Mouse (Mus musculus): ENCODE measurements at regions not wholly inside any gene's neighbourhood (a gene's known extent, or its start where the extent isn't known, plus 50 kb on each side); places are given as distances from the start of the nearest gene placed in this dataset.

- Histone ChIP-seq H3K4me1 (replicated peaks) (no peaks in the 10 kb centered on the region), H3K9ac (no peak overlapping the region), H3K4me3 (no peak overlapping the region), H3K4me2 (no peak overlapping the region), H3K27ac (ENCODE audit: poor library complexity, severe bottlenecking) (no peak overlapping the region), H3K36me3 (no peaks in the 10 kb centered on the region), H3K27me3 (replicated peaks) (no peaks in the 10 kb centered on the region), H3K9me3 (replicated peaks) (no peaks in the 10 kb centered on the region)
- WGBS = 69% methylated on average over 5 of the region's 5 CpGs
- no peak for ATAC-seq (ENCODE audit: insufficient number of reproducible peaks, low FRiP score)
Observed at GRCm38 (mm10) chr2:48597793-48598583, 215.9 kb upstream of the Acvr2a start.

DNA sequence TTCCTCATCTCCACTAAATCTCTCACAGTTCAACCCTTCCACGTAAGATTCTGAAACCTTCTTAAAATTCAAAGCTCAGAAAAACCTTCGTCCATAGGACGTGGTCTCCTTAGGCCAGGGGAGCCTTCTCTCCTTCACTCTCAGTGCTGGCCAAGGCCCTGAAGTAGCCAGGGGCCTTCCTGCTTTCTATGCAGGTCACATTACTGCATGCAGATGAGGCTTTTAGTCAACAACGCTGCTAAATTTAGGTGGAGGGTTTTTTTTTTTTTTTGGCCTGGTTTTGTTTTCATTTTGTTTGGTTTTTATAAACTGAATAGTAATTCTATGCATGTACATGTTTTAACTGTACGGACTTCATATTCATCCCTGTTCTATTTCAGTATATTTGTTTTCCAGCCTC is 214.5 kb upstream of the Acvr2a start:
- no peak overlapping the region for H3K27ac ChIP-seq (ENCODE audit: poor library complexity, severe bottlenecking)
- H3K9me3 ChIP-seq (replicated peaks) = no peaks in the 10 kb centered on the region
- 84% methylated on average over 5 of the region's 5 CpGs for WGBS

GRCm38 (mm10) chr2:48601855-48602254 is 212.1 kb upstream of the Acvr2a start:
- Histone ChIP-seq H3K27ac (ENCODE audit: poor library complexity, severe bottlenecking) (no peak overlapping the region), H3K27me3 (replicated peaks) (no peaks in the 10 kb centered on the region), H3K9me3 (replicated peaks) (no peaks in the 10 kb centered on the region), H3K36me3 (no peaks in the 10 kb centered on the region), H3K4me3 (no peak overlapping the region), H3K4me1 (replicated peaks) (no peaks in the 10 kb centered on the region), H3K4me2 (no peak overlapping the region), H3K9ac (no peak overlapping the region)
- 71% methylated on average over 8 of the region's 8 CpGs for WGBS
- no peak for ATAC-seq (ENCODE audit: insufficient number of reproducible peaks, low FRiP score)

More for the DNA sequence above, 214.5 kb upstream of the Acvr2a start:
- ATAC-seq (ENCODE audit: insufficient number of reproducible peaks, low FRiP score) = no peak
- Histone ChIP-seq H3K36me3 (no peaks in the 10 kb centered on the region), H3K9ac (no peak overlapping the region), H3K27me3 (replicated peaks) (no peaks in the 10 kb centered on the region), H3K4me2 (no peak overlapping the region), H3K4me3 (no peak overlapping the region), H3K4me1 (replicated peaks) (no peaks in the 10 kb centered on the region)

- H3K36me3 ChIP-seq = no peaks in the 10 kb centered on the region
- H3K9me3 ChIP-seq (replicated peaks) = no peaks in the 10 kb centered on the region
- no peak overlapping the region for H3K27ac ChIP-seq (ENCODE audit: poor library complexity, severe bottlenecking)
- no peaks in the 10 kb centered on the region for H3K27me3 ChIP-seq (replicated peaks)
- H3K9ac ChIP-seq = no peak overlapping the region
- no peak overlapping the region for H3K4me2 ChIP-seq
- H3K4me3 ChIP-seq = no peak overlapping the region
- 74% methylated on average over 3 of the region's 3 CpGs for WGBS
- H3K4me1 ChIP-seq (replicated peaks) = peaks cover 7% of the 10 kb centered on the region
- no peak for ATAC-seq (ENCODE audit: insufficient number of reproducible peaks, low FRiP score)
Observed at GRCm38 (mm10) chr2:48609466-48609865, 204.4 kb upstream of the Acvr2a start.

- no peak overlapping the region for H3K4me3 ChIP-seq
- H3K4me1 ChIP-seq (replicated peaks) = peaks cover 11% of the 10 kb centered on the region
- no peak overlapping the region for H3K4me2 ChIP-seq
- WGBS = 71% methylated on average over 3 of the region's 3 CpGs
- ATAC-seq (ENCODE audit: insufficient number of reproducible peaks, low FRiP score) = no peak
- no peak overlapping the region for H3K27ac ChIP-seq (ENCODE audit: poor library complexity, severe bottlenecking)
- no peaks in the 10 kb centered on the region for H3K27me3 ChIP-seq (replicated peaks)
- H3K36me3 ChIP-seq = no peaks in the 10 kb centered on the region
- H3K9me3 ChIP-seq (replicated peaks) = no peaks in the 10 kb centered on the region
- no peak overlapping the region for H3K9ac ChIP-seq
Observed at GRCm38 (mm10) chr2:48612251-48612650, 201.7 kb upstream of the Acvr2a start.

DNA sequence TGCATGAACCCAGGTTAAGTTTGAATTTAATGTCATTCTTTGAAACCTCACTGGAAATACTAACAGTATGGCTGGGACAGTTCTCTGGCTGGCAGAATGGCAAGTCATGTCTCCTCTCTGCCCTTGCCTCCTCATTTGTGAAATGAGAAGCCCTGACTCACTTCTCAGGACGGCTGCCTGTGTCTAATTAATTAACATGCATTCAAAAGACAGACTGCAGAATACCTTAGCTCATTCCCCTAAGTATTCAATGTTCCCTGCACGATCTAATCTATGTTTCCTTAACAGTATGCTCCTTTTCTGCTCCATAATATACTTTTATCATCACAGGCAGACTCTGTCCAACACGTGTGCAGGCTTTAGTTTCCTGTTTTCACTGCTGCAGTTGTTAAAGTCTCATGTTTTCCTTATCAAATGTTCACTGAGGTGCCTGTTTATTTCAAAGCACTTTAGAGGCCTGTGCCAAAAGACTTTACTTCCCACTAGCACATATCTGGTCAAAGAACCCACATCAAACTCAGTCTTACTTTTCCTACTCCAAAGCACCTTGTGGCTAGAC is 196.7 kb upstream of the Acvr2a start:
- ATAC-seq (ENCODE audit: insufficient number of reproducible peaks, low FRiP score) = no peak
- no peak overlapping the region for H3K4me3 ChIP-seq
- H3K27me3 ChIP-seq (replicated peaks) = no peaks in the 10 kb centered on the region
- 18% methylated on average over 3 of the region's 3 CpGs for WGBS
- no peak overlapping the region for H3K4me2 ChIP-seq
- no peak overlapping the region for H3K9ac ChIP-seq
- no peaks in the 10 kb centered on the region for H3K36me3 ChIP-seq
- H3K9me3 ChIP-seq (replicated peaks) = no peaks in the 10 kb centered on the region
- peaks cover 9% of the 10 kb centered on the region for H3K4me1 ChIP-seq (replicated peaks)
- no peak overlapping the region for H3K27ac ChIP-seq (ENCODE audit: poor library complexity, severe bottlenecking)

GRCm38 (mm10) chr2:48619042-48619441 is 194.9 kb upstream of the Acvr2a start:
- no peak overlapping the region for H3K4me2 ChIP-seq
- H3K27ac ChIP-seq (ENCODE audit: poor library complexity, severe bottlenecking) = no peak overlapping the region
- no peaks in the 10 kb centered on the region for H3K27me3 ChIP-seq (replicated peaks)
- H3K4me3 ChIP-seq = no peak overlapping the region
- no peaks in the 10 kb centered on the region for H3K9me3 ChIP-seq (replicated peaks)
- 29% methylated on average over 5 of the region's 5 CpGs for WGBS
- ATAC-seq (ENCODE audit: insufficient number of reproducible peaks, low FRiP score) = no peak
- no peak overlapping the region for H3K9ac ChIP-seq
- peaks cover 11% of the 10 kb centered on the region for H3K4me1 ChIP-seq (replicated peaks)
- H3K36me3 ChIP-seq = no peaks in the 10 kb centered on the region

GRCm38 (mm10) chr2:48620815-48621214 is 193.1 kb upstream of the Acvr2a start:
- 79% methylated on average over 3 of the region's 3 CpGs for WGBS

GRCm38 (mm10) chr2:48622316-48622715 is 191.6 kb upstream of the Acvr2a start:
- H3K4me3 ChIP-seq = no peak overlapping the region
- no peak for ATAC-seq (ENCODE audit: insufficient number of reproducible peaks, low FRiP score)
- WGBS = 75% methylated on average over 1 of the region's 1 CpGs

More at GRCm38 (mm10) chr2:48620815-48621214, 193.1 kb upstream of the Acvr2a start:
- Histone ChIP-seq H3K36me3 (no peaks in the 10 kb centered on the region), H3K4me2 (no peak overlapping the region), H3K9ac (no peak overlapping the region), H3K9me3 (replicated peaks) (no peaks in the 10 kb centered on the region), H3K4me1 (replicated peaks) (peaks cover 12% of the 10 kb centered on the region), H3K27ac (ENCODE audit: poor library complexity, severe bottlenecking) (no peak overlapping the region), H3K27me3 (replicated peaks) (no peaks in the 10 kb centered on the region), H3K4me3 (no peak overlapping the region)
- no peak for ATAC-seq (ENCODE audit: insufficient number of reproducible peaks, low FRiP score)

DNA sequence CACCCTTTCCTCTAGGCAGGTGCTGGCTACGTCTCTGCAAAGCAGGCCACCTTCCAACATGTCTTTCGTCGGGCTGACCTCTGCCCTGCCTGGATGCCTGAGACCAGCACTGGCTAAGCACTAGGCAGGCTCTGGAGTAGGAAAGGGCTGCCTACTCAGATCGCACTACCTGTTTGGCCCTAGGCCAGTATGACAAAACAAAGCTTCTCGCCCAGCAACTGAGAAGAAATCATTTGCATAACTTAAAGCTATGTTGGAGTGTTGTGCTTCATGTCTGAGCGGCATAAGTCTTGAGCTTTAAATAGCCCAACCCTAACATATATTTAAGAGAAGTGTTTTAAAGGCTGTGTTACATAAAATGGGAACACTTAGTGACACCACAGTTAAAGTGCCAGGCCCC is 189.9 kb upstream of the Acvr2a start:
- ATAC-seq (ENCODE audit: insufficient number of reproducible peaks, low FRiP score) = no peak
- no peaks in the 10 kb centered on the region for H3K36me3 ChIP-seq
- H3K4me2 ChIP-seq = no peak overlapping the region
- peaks cover 6% of the 10 kb centered on the region; the same call in 1 of the 2 replicates for H3K4me1 ChIP-seq (replicated peaks)
- H3K27ac ChIP-seq (ENCODE audit: poor library complexity, severe bottlenecking) = no peak overlapping the region
- no peak overlapping the region for H3K4me3 ChIP-seq
- 56% methylated on average over 6 of the region's 6 CpGs for WGBS
- H3K27me3 ChIP-seq (replicated peaks) = no peaks in the 10 kb centered on the region
- H3K9me3 ChIP-seq (replicated peaks) = no peaks in the 10 kb centered on the region
- H3K9ac ChIP-seq = no peak overlapping the region

More at GRCm38 (mm10) chr2:48622316-48622715, 191.6 kb upstream of the Acvr2a start:
- Histone ChIP-seq H3K4me2 (no peak overlapping the region), H3K36me3 (no peaks in the 10 kb centered on the region), H3K9ac (no peak overlapping the region), H3K27ac (ENCODE audit: poor library complexity, severe bottlenecking) (no peak overlapping the region), H3K27me3 (replicated peaks) (no peaks in the 10 kb centered on the region), H3K9me3 (replicated peaks) (no peaks in the 10 kb centered on the region), H3K4me1 (replicated peaks) (peaks cover 8% of the 10 kb centered on the region)

DNA sequence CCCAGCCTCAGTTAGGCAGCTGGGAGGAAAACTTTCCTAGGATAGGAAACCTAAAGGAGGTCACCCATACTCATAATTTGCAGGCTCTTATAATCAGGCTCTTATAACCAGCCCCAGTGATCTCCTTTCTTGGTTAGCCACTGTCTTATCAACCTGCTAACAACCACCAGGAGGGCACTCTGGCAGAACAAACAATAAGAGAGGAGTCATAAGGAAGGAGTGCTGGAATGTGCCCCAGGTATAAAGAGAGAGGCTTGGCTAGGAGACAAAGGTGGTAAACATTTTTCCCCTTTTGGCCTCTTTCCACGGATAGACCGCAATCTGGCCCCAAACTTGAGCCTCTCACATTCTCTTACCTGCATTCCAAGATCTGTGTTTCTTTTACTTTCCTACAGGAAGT is 189.4 kb upstream of the Acvr2a start:
- Histone ChIP-seq H3K27me3 (replicated peaks) (no peaks in the 10 kb centered on the region), H3K9me3 (replicated peaks) (no peaks in the 10 kb centered on the region), H3K36me3 (no peaks in the 10 kb centered on the region), H3K4me3 (no peak overlapping the region), H3K4me1 (replicated peaks) (peaks cover 3% of the 10 kb centered on the region; the same call in 1 of the 2 replicates), H3K9ac (no peak overlapping the region), H3K27ac (ENCODE audit: poor library complexity, severe bottlenecking) (no peak overlapping the region), H3K4me2 (no peak overlapping the region)
- ATAC-seq (ENCODE audit: insufficient number of reproducible peaks, low FRiP score) = no peak
- WGBS = 74% methylated on average over 2 of the region's 2 CpGs

Data from heart, embryonic 12.5 days (tissue).